Mouse (Mus musculus) erythroblast, embryonic 14.5 days (primary cell): Measurements from ENCODE around the gene Dcp1b. TPM values are rescaled to one million over a fixed set of nuclear protein-coding genes. Genes with fewer than 3 reads are reported as not detected.

Source experiments
- H3K27me3 ChIP-seq: 2 replicates; pipeline ENCODE4 v1.6.1; 2012; ENCODE audit warnings: inconsistent platforms; ENCODE audit not compliant: control insufficient read depth
- H3K36me3 ChIP-seq: 2 replicates; pipeline ENCODE4 v1.6.1; 2012; ENCODE audit warnings: mild to moderate bottlenecking, inconsistent platforms; ENCODE audit not compliant: control insufficient read depth
- H3K4me1 ChIP-seq: 2 replicates; pipeline ENCODE4 v1.6.1; 2012; ENCODE audit warnings: inconsistent platforms; ENCODE audit not compliant: control insufficient read depth
- H3K4me3 ChIP-seq: replicated peaks from 2 replicates; pipeline ENCODE3; 2012; ENCODE audit warnings: moderate library complexity, mild to moderate bottlenecking, inconsistent platforms
- H3K9me3 ChIP-seq: 2 replicates; pipeline ENCODE4 v1.6.1; 2012; ENCODE audit warnings: low read length, inconsistent platforms, mixed read lengths; ENCODE audit not compliant: control insufficient read depth
- GATA1 ChIP-seq: IDR thresholded peaks from 2 replicates; pipeline ENCODE4 v1.6.1; 2012; ENCODE audit warnings: low read length, inconsistent platforms, mixed read lengths
- TAL1 ChIP-seq: IDR thresholded peaks from 3 replicates; pipeline ENCODE4 v1.6.1; 2012; ENCODE audit warnings: low read length, inconsistent platforms, mixed read lengths
- polyA plus RNA-seq: library from polyadenylated mRNA; stranded (reverse); fragments of >175 nt; gene quantifications from 2 replicates; pipeline ENCODE4 v1.2.3, GENCODE M21; 2012

Dcp1b gene
- polyA plus RNA-seq, 1 experiment, result 1.5 TPM

DNA sequence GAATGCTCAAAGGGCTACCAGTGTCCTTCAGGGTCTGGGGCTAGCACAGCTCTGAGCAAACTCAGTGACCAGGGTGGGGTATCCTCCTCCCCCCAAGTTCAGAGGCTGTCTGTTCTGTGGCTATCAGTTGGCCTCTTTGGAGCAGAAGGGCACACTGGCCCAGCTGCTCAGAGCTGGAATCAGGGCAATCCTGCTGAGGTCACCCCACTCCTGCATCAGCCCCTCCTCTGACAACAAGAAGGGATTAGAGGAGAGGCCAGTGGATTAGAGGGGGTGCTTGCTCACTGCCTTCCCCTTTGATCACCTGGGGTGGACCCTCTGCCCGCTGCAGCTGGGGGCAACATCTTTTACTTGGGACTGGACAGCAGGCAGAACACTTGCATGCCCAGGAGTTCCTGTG lies 61.2 kb downstream of the Dcp1b start, which contains the start of gene Cacna2d4:
Cacna2d4 (plus strand) TSS at position 286 of the 400 bp plus-strand sequence.
- Histone ChIP-seq H3K4me1 (no peaks in the 10 kb centered on the region), H3K36me3 (no peaks in the 10 kb centered on the region), H3K4me3 (no peak within 1 kb of the TSS), H3K27me3 (no peaks in the 10 kb centered on the region), H3K9me3 (no peaks in the 10 kb centered on the region)
- TF ChIP-seq GATA1, result no peak
- no peak for TF ChIP-seq TAL1

DNA sequence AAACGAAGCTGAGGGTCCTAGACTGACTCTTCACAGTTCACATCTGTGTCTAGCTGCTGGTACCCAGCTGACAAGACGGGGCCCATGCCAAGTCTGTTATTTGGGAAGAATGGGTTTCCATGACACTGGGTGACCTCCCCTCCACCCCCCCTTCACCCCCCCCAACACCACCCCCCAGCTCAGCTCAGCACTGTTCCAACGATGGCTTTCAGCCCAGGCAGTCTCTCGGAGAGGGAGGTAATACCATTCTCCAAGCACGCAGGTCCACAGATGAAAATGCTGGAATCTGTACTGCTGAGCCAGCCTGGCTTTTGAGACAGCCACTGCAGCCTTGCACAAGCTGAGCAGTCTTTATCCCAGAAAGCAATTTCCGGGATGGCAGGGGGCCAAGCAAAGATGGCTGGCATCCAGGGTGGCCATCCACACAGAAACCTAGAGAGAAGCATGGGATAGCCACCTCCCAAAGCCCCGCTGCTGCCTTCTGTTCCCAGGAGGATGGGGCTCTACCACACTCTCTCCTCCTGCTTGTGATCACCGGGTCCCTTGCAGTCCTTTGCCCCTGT lies 62.5 kb downstream of the Dcp1b start:
- no peaks in the 10 kb centered on the region for H3K27me3 ChIP-seq
- H3K4me3 ChIP-seq, result no peak overlapping the region
- no peaks in the 10 kb centered on the region for H3K36me3 ChIP-seq
- no peaks in the 10 kb centered on the region for H3K9me3 ChIP-seq
- no peak for TF ChIP-seq GATA1
- TF ChIP-seq TAL1, result no peak
- no peaks in the 10 kb centered on the region for H3K4me1 ChIP-seq

DNA sequence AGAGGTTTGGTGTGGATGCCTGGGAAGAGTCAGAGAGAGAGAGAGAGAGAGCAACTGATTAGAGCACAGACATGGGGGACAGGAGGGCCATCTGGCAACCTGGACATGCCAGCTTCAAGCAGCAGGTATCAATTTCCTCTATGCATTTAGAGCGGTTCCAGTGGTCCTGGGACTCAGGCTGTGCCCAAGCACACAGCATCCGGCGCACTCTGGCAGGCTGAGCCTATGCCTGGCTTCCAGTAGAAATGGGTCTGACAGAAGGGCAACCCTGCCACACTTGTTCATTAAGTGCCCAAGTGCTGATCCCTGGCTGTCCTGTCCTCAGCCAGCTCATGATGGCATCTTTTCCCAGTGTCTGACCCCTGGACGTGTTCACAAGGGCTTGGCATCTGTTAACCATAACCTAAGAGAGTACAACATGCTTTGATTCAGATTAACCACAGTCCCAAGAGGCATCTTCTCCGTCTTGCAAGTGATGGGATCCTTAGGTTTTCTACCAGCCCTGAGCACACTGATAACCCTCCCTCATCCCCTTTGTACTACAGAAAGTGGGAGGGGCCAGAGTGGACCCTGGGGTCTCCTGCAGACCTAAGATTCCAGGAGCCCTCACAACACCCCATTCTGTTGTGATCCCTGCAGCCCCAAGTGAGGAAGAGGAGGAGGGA lies 64.4 kb downstream of the Dcp1b start:
- Histone ChIP-seq H3K4me1 (no peaks in the 10 kb centered on the region), H3K36me3 (no peaks in the 10 kb centered on the region), H3K9me3 (peaks cover 6% of the 10 kb centered on the region; the same call in 1 of the 2 replicates), H3K27me3 (no peaks in the 10 kb centered on the region), H3K4me3 (no peak overlapping the region)
- TF ChIP-seq GATA1 (no peak), TAL1 (no peak)

DNA sequence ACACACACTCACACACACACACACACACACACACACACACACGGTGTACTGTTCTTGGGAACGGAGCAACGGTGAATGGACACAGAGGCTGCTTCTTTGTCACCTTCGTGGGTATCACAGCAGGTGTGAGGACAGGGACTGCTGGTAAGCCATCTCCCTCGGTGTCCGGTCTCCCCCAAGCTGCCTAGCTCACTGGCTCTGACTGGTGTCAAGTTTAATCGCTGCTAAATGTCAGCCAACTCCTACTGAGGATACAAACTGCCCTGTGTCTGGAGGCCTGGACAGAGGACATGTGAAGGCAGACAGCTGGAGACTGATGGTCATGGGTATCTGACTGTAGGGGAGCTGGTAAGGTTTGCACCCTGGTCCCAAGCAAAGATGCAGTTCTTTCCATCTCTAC lies 65.2 kb downstream of the Dcp1b start:
- Histone ChIP-seq H3K27me3 (no peaks in the 10 kb centered on the region), H3K9me3 (peaks cover 10% of the 10 kb centered on the region; the same call in 1 of the 2 replicates), H3K4me1 (no peaks in the 10 kb centered on the region), H3K4me3 (no peak overlapping the region), H3K36me3 (no peaks in the 10 kb centered on the region)
- no peak for TF ChIP-seq GATA1

DNA sequence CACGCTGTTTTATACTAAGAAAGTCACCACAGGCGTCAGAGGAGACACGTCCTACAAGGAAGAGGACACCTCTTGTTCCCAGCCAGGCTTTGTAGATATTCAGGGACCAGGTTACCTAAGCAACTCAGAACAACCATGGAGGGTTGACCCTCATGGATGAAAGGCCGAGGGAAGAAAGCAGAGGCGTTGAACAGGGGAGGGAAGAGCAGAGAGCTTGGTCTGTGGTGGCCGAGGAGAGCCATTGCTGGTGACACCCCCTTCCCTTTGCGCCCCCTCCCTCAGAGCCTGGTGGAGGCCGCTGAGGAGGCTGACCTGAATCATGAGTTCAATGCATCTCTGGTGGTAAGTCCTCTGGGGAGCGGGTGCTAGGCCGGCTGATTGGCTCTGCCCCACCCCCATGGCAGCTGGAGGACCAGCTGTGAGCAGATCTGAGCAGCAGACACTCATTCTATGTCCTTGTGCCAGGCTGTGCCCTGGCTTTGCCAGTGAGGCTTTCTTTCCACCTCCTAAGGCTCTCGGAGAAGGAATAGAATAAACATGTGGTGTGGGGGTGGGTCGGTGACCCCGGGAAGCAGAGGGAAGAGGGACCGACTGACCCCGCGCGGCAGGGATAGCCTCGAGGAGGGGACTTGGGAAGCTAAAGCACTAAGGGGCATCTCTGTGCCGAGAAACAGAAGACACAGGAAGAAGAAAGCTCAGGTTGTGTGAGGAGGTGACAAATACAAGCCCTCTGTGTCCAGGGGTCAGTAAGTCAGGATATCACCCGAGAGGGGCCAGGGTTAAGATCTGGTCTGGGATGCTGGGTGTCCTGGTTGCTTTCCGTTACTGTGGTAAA lies 66.0 kb downstream of the Dcp1b start:
- no peak for TF ChIP-seq TAL1
- TF ChIP-seq GATA1, result no peak
- Histone ChIP-seq H3K4me1 (no peaks in the 10 kb centered on the region), H3K27me3 (no peaks in the 10 kb centered on the region)

DNA sequence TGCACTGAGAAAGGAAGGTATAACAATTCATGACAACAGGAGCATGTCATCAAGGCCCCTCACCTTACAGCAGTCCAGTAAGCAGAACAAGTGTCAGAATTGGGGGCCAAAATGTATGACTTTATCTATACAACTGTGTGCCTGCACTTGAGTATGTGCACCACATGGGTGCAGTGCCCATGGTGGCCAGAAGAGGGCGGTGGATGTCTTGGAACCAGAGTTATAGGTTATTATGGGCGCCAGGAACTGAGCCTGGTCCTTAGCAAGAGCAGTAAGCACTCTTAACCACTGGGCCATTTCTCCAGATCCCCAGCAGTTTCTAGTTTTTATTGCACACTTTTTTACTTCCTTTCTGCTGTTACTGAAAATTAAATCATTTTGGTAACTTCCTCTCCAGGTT lies 71.0 kb downstream of the Dcp1b start:
- H3K4me3 ChIP-seq, result no peak overlapping the region
- no peaks in the 10 kb centered on the region for H3K27me3 ChIP-seq
- no peaks in the 10 kb centered on the region for H3K4me1 ChIP-seq
- H3K9me3 ChIP-seq, result peaks cover 17% of the 10 kb centered on the region
- no peak for TF ChIP-seq GATA1
- TF ChIP-seq TAL1, result no peak
- no peaks in the 10 kb centered on the region for H3K36me3 ChIP-seq

More for the DNA sequence above, 66.0 kb downstream of the Dcp1b start:
- H3K36me3 ChIP-seq, result no peaks in the 10 kb centered on the region
- H3K4me3 ChIP-seq, result no peak overlapping the region
- peaks cover 13% of the 10 kb centered on the region for H3K9me3 ChIP-seq

DNA sequence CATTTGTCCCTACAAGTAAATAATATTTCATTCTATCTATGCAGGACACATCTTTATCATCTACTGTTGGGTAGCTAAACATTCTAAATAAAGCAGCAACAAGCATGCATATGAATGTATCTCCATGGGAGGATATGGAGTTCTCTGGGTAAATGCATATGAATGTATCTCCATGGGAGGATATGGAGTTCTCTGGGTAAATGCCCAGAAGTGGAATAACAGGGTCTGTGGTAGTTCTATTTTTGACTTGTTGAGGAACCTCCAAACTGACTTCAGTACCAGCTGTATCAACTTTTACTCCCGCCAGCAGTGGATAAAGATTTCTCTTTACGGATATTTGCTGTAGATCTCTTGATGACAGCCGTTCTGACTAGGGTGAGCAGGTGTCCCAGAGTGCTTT lies 73.5 kb downstream of the Dcp1b start:
- H3K4me1 ChIP-seq, result no peaks in the 10 kb centered on the region
- no peak overlapping the region for H3K4me3 ChIP-seq
- H3K9me3 ChIP-seq, result peaks cover 17% of the 10 kb centered on the region
- TF ChIP-seq TAL1 (no peak), GATA1 (no peak)
- no peaks in the 10 kb centered on the region for H3K36me3 ChIP-seq
- H3K27me3 ChIP-seq, result no peaks in the 10 kb centered on the region

DNA sequence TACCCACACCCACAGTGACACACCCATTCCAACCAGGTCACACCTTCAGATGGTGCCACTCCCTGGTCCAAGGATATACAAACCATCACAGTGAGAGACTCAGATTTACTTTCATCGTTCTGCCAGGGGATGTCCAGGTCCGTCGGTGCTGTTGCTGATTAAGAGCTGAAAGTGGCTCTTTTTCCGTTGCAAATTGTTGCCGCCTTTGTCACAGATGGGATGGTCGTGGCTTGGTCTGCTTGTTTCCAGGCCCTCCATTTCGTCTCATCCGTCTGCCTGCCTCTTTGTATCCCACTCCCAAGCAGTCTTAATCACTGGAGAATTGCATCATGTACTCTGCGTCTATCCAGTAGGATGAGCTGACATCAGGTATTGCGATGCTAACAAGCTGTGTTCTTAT lies 74.7 kb downstream of the Dcp1b start:
- Histone ChIP-seq H3K36me3 (no peaks in the 10 kb centered on the region), H3K4me1 (no peaks in the 10 kb centered on the region), H3K9me3 (peaks cover 8% of the 10 kb centered on the region), H3K4me3 (no peak overlapping the region), H3K27me3 (no peaks in the 10 kb centered on the region)
- TF ChIP-seq TAL1, result no peak
- no peak for TF ChIP-seq GATA1

DNA sequence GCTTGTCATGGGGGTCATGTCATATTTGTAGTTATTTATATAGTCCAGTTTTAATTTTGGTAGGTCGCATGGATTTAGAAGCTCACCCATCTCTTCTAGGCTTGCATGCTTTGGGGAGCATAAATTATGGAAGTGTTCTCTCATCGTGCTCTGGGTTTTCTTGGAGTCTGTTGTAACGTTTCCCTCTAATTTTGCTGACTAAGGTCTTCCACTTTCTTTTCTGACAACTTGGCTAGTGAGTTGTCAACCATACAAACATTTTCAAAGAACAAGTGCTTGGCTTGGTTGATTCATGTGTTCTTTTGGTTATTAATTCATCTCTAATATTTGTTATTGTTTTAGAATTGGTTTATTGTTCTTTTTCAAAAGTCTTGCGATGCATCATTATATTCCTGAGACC lies 76.7 kb downstream of the Dcp1b start:
- no peaks in the 10 kb centered on the region for H3K27me3 ChIP-seq
- no peaks in the 10 kb centered on the region for H3K9me3 ChIP-seq
- H3K4me1 ChIP-seq, result no peaks in the 10 kb centered on the region
- H3K4me3 ChIP-seq, result no peak overlapping the region
- no peak for TF ChIP-seq GATA1
- TF ChIP-seq TAL1, result no peak
- H3K36me3 ChIP-seq, result no peaks in the 10 kb centered on the region

Other genes with a start within 250 kb of the Dcp1b start
- gene Cacna1c, start 21.2 kb downstream of the Dcp1b start, polyA plus RNA-seq, result 0.05 and 0.14 TPM in 2 replicates
- not detected in 2 replicates for gene Cacna2d4, start 61.3 kb downstream of the Dcp1b start, polyA plus RNA-seq
- not detected in 2 replicates for gene Lrtm2, start 155.5 kb downstream of the Dcp1b start, polyA plus RNA-seq
- 0.67 and 0.74 TPM in 2 replicates for gene Adipor2, start 242.5 kb downstream of the Dcp1b start, polyA plus RNA-seq